Mouse (Mus musculus): ENCODE data around the gene Usp30. TPM values are rescaled to one million over a fixed set of nuclear protein-coding genes. Genes with fewer than 3 reads are reported as not detected.

Gene Usp30
- total RNA-seq, 2 experiments from 2014 or later: 22.8 to 28.8 TPM

- DNase-seq: no peak
Measured at GRCm38 (mm10) chr5:114066601-114067000, 1.3 kb downstream of the Usp30 start.

- no peak for DNase-seq
Measured at GRCm38 (mm10) chr5:114067543-114067942, 2.3 kb downstream of the Usp30 start.

GRCm38 (mm10) chr5:114067982-114068381 lies 2.7 kb downstream of the Usp30 start:
- no peak for DNase-seq

- no peak for DNase-seq
Measured at GRCm38 (mm10) chr5:114070858-114071257, 5.6 kb downstream of the Usp30 start.

GRCm38 (mm10) chr5:114072262-114072661 lies 7.0 kb downstream of the Usp30 start:
- no peak for DNase-seq

GRCm38 (mm10) chr5:114077009-114077408 lies 11.7 kb downstream of the Usp30 start:
- no peak for DNase-seq

- DNase-seq: no peak
Measured at GRCm38 (mm10) chr5:114085501-114085900, 20.2 kb downstream of the Usp30 start.

- DNase-seq: no peak
Measured at GRCm38 (mm10) chr5:114087875-114088480, 22.7 kb downstream of the Usp30 start.

GRCm38 (mm10) chr5:114090421-114091013 lies 25.3 kb downstream of the Usp30 start:
- no peak for DNase-seq

- peak; percentile 91 for DNase-seq
Measured at GRCm38 (mm10) chr5:114091057-114091807, 26.0 kb downstream of the Usp30 start, which contains the start of gene Svop. Gene Svop (minus strand): TSS chr5:114091570.

- peak; percentile 96 for DNase-seq
Measured at GRCm38 (mm10) chr5:114099709-114100389, 34.6 kb downstream of the Usp30 start.

GRCm38 (mm10) chr5:114100390-114101099 lies 35.3 kb downstream of the Usp30 start:
- peak; percentile 26 for DNase-seq

GRCm38 (mm10) chr5:114101873-114102272 lies 36.6 kb downstream of the Usp30 start:
- no peak for DNase-seq

- DNase-seq: no peak
Measured at GRCm38 (mm10) chr5:114102807-114103206, 37.5 kb downstream of the Usp30 start.

- DNase-seq: peak; percentile 53
Measured at GRCm38 (mm10) chr5:114106391-114106935, 41.2 kb downstream of the Usp30 start.

- no peak for DNase-seq
Measured at GRCm38 (mm10) chr5:114113334-114113733, 48.1 kb downstream of the Usp30 start.

- no peak for DNase-seq
Measured at GRCm38 (mm10) chr5:114115030-114115429, 49.8 kb downstream of the Usp30 start.

- no peak for DNase-seq
Measured at GRCm38 (mm10) chr5:114116586-114116985, 51.3 kb downstream of the Usp30 start.

- DNase-seq: no peak
Measured at GRCm38 (mm10) chr5:114119806-114120205, 54.5 kb downstream of the Usp30 start.

- DNase-seq: no peak
Measured at GRCm38 (mm10) chr5:114126008-114126407, 60.7 kb downstream of the Usp30 start.

- no peak for DNase-seq
Measured at GRCm38 (mm10) chr5:114126499-114127244, 61.4 kb downstream of the Usp30 start.

All from adrenal gland, postnatal 10 days (tissue).